Mouse (Mus musculus): ENCODE results near the gene Crcp.

DNA sequence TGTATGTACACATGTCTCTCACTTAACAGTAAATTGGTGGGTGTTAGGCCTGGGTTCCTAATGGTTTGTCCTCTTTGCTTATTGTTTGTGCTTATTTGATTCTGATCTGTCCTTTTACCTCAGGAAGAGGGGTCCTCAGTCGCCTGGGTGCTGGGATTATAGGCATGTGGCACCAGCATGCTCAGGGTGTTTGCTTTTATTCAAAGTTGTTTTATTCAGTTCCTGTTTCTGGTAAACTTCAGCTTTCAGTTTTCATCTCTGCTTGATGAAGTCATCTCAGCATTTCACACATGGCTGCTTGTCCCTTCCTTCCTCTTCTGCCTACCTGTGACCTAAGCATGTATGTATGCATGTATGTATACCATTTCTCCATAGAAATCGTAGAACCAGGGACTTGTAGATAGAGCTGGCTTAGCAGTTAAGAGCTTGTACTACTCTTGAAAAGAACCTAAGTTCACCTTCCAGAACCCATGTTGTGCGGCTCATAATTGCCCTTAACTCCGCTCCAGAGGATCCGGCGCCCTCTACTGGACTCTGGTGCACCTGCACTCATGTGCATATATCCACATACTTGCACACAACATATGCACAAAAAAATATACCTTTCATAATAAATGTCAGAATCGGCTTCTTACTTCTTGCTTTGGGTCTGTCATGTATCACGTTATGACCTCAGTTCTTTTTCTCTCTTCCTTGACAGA is 52.2 kb downstream of the Crcp start:
- TF ChIP-seq POLR2A (IDR thresholded peaks at IDR 0.05; ENCODE audit: borderline replicate concordance, low read depth, low read length) = no peak
- TF ChIP-seq CTCF (IDR thresholded peaks at IDR 0.05; ENCODE audit: low read depth, low read length) = peak; percentile 67

All from bone marrow macrophage, adult 2 months (primary cell).